ENCODE assay signal across 23 mouse cellular contexts in the genomic region with DNA sequence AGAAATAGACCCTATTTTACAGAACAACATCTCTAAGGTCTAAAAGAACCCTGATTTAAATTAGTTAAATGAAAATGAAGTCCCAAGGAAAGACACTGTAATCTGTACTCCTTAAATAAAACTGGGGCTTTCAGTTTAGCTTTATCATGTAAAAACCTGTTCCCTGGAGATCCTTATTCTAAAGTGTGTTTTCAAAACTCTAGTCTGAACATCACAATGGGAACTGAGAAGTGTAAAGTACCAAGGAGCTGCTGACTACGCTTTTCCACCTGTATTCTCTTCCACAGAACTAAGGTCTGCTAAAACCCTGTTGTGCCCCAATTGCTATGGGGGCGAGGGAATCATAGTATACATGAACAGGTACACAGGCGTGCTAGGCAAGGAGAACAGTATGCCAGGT. TPM values are rescaled to one million over a fixed set of nuclear protein-coding genes. Genes with fewer than 3 reads are reported as not detected.
DNase-seq lines count a peak whose midpoint lies in the region; TF ChIP-seq lines count a peak whose summit lies in the region.
"Had no signal": no experiment of that assay in that cellular context is flagged by ENCODE, and none has a peak within 500 bp of the region (broad histone marks: within the 10 kb centered on the region; RNA-seq: fewer than 3 reads in every experiment).

No protein-coding gene starts in this region.

- no peak overlapping the region for H3K4me3 ChIP-seq in spleen, adult 2 months (ENCODE audit: extremely low read depth, insufficient read depth, insufficient read length)
- H3K4me3 ChIP-seq in bone marrow, adult 2 months (replicated peaks; ENCODE audit: control insufficient read depth, low read depth, low read length): no peak overlapping the region
- H3K4me3 ChIP-seq: embryonic facial prominence, embryonic 10.5 days; forebrain, embryonic 13.5 days; heart, adult 2 months; heart, embryonic 13.5 days; hindbrain, embryonic 15.5 days had no signal

- H3K36me3 ChIP-seq in spleen, adult 2 months (ENCODE audit: control insufficient read depth, insufficient read depth, low read length): no peaks in the 10 kb centered on the region
- H3K36me3 ChIP-seq: heart, embryonic 13.5 days; hindbrain, embryonic 15.5 days had no signal

- H3K27ac ChIP-seq in spleen, adult 2 months (ENCODE audit: insufficient read depth, low read length): peak overlapping the region; percentile 59
- H3K27ac ChIP-seq in bone marrow, adult 2 months (ENCODE audit: control insufficient read depth, insufficient read depth, low read depth, low read length, poor library complexity): peak overlapping the region; percentile 34; the same call in 1 of the 2 replicates
- H3K27ac ChIP-seq: embryonic facial prominence, embryonic 10.5 days; forebrain, embryonic 13.5 days; heart, adult 2 months; heart, embryonic 13.5 days; hindbrain, embryonic 15.5 days had no signal

- peaks cover 22% of the 10 kb centered on the region for H3K4me1 ChIP-seq in spleen, adult 2 months (ENCODE audit: control insufficient read depth, insufficient read depth, insufficient read length)
- peaks cover 2% of the 10 kb centered on the region for H3K4me1 ChIP-seq in bone marrow, adult 2 months (ENCODE audit: control insufficient read depth, insufficient read depth, low read length)
- H3K4me1 ChIP-seq: embryonic facial prominence, embryonic 10.5 days had no signal

- DNase-seq in spleen, adult 2 months (ENCODE audit: low read depth in 1 of 2, low spot score in 2 of 2): no peak
- no peak for DNase-seq in spleen, postnatal 36 days (ENCODE audit: low spot score in 2 of 2)
- peak; percentile 61 for DNase-seq in ES-CJ7 (ENCODE audit: low read depth, low spot score)
- no peak for DNase-seq in embryo, embryonic 11 days
- no peak for DNase-seq in right cerebral cortex, postnatal 14 days
- DNase-seq: adrenal gland, postnatal 14 days; cerebellum, adult 18-20 months; cerebellum, adult 9-11 months; cerebellum, postnatal 36 days; forebrain, postnatal 0 days; gastrocnemius, postnatal 14 days; heart, adult 2 months; heart, postnatal 36 days had no signal

- 62% methylated on average over 3 of the region's 3 CpGs for WGBS in spleen, adult 2 months
- 91% methylated on average over 3 of the region's 3 CpGs for WGBS in bone marrow, adult 2 months

- TF ChIP-seq CTCF in spleen, adult 2 months (IDR thresholded peaks at IDR 0.05; ENCODE audit: extremely low read depth, insufficient read depth, insufficient read length, insufficient replicate concordance): no peak
- TF ChIP-seq CTCF in bone marrow, adult 2 months (IDR thresholded peaks at IDR 0.05; ENCODE audit: control insufficient read depth, insufficient read depth, low read length): no peak

- TF ChIP-seq POLR2A in spleen, adult 2 months (IDR thresholded peaks at IDR 0.05; ENCODE audit: low read depth, low read length): no peak
- no peak for TF ChIP-seq POLR2A in bone marrow, adult 2 months (IDR thresholded peaks at IDR 0.05; ENCODE audit: borderline replicate concordance, control insufficient read depth, low read depth, low read length)

- H3K27me3 ChIP-seq in spleen, adult 2 months (ENCODE audit: control insufficient read depth, insufficient read depth, low read length): no peaks in the 10 kb centered on the region
- H3K27me3 ChIP-seq: forebrain, embryonic 13.5 days; heart, embryonic 13.5 days; hindbrain, embryonic 15.5 days had no signal

RNA-seq across cellular contexts. Expression of a gene that starts 43.5 kb away (rescaled TPM):
- not detected in 2 replicates for polyA plus RNA-seq in spleen, adult 2 months (2012; rRNA removed)
- polyA plus RNA-seq in bone marrow, adult 2 months (2011; ENCODE audit: insufficient read depth, insufficient read length, low replicate concordance, missing spikeins): not detected in 2 replicates
- polyA plus RNA-seq: activated CD4-positive, CD25-positive, alpha-beta regulatory T cell, adult 4 months; embryonic facial prominence, embryonic 10.5 days; embryonic facial prominence, embryonic 14.5 days; forebrain, embryonic 13.5 days; forebrain, postnatal 0 days; G1E; heart, embryonic 13.5 days; heart, postnatal 0 days; hindbrain, embryonic 11.5 days; hindbrain, embryonic 15.5 days had no signal

RNA-seq across cellular contexts. Expression of a gene that starts 52.1 kb away (rescaled TPM):
- 56.5 and 63.1 TPM in 2 replicates for polyA plus RNA-seq in spleen, adult 2 months (2012; rRNA removed)
- 66.5 and 76.5 TPM in 2 replicates for polyA plus RNA-seq in bone marrow, adult 2 months (2011; ENCODE audit: insufficient read depth, insufficient read length, low replicate concordance, missing spikeins)
